Mouse (Mus musculus): ENCODE measurements around the gene Cdca7. TPM values are rescaled to one million over a fixed set of nuclear protein-coding genes. Genes with fewer than 3 reads are reported as not detected.

Gene Cdca7
- polyA plus RNA-seq (2014; fragmentation: Nextera tagmentation; extraction: Ambion mirVana), result 172 and 189 TPM in 2 replicates

DNA sequence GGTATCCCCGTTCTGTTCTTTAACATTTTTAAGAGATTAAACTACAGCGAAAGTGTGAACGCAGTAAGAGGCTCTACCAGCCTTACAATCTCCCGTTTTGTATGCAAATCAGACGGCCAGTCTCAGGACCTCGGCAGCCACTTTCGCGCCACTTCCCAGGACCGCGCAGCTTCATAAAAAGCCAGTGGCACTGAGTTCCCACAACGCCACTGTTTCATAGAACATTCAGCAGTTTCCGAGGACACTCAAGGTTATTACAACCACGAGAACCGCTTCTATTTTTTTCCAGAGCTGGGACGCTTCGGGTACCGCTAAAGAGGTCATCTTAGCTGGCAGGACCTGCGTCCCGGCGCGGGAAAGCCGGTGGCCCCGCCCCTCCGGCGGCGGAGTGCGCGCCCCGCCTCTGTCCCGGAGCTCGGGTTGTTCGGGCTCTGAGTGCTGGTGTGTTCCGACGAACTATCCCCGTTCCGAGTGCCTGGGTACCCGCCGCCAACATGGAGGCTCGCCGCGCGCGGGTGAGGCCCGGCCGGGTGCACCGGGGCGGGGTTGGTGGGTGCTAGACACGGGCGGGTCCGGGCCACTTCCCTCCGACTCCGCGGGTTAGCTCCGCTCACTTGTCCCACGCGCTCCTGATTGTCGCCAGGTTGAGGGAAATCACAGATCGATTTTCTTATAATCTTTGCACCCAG lies at the start of gene Cdca7:
Gene Cdca7 (plus strand): TSS at position 363 of the 689 bp plus-strand sequence.
- H3K36me3 ChIP-seq (ENCODE audit: control insufficient read depth, insufficient read depth, low read length), result peaks cover 2% of the 10 kb centered on the region; the same call in 1 of the 2 replicates

GRCm38 (mm10) chr2:72426776-72427175 lies 49.2 kb upstream of the Cdca7 start:
- ATAC-seq (ENCODE audit: low FRiP score) (peak; percentile 87), DNase-seq (ENCODE audit: low spot score, missing footprints) (no peak)
- Histone ChIP-seq H3K27me3 (ENCODE audit: control insufficient read depth, insufficient read depth, low read length) (no peaks in the 10 kb centered on the region), H3K36me3 (ENCODE audit: control insufficient read depth, insufficient read depth, low read length) (no peaks in the 10 kb centered on the region), H3K9me3 (ENCODE audit: control insufficient read depth, low read length) (no peaks in the 10 kb centered on the region), H3K4me2 (no peak overlapping the region), H3K27ac (ENCODE audit: low read depth, low read length) (peak overlapping the region; percentile 69), H3K9ac (ENCODE audit: low read length) (no peak overlapping the region), H3K4me3 (ENCODE audit: low read depth, low read length) (no peak overlapping the region), H3K4me1 (ENCODE audit: control insufficient read depth, insufficient read depth, low read length) (peaks cover 8% of the 10 kb centered on the region; the same call in 1 of the 2 replicates)
- 27% methylated on average over 8 of the region's 8 CpGs for WGBS

More for the DNA sequence above, at the start of gene Cdca7:
- Histone ChIP-seq H3K9ac (ENCODE audit: low read length) (peak within 1 kb of the TSS; percentile 79), H3K9me3 (ENCODE audit: control insufficient read depth, low read length) (no peaks in the 10 kb centered on the region), H3K4me2 (peak within 1 kb of the TSS; percentile 77), H3K27me3 (ENCODE audit: control insufficient read depth, insufficient read depth, low read length) (peaks cover 11% of the 10 kb centered on the region), H3K4me1 (ENCODE audit: control insufficient read depth, insufficient read depth, low read length) (peaks cover 28% of the 10 kb centered on the region), H3K4me3 (ENCODE audit: low read depth, low read length) (peak within 1 kb of the TSS; percentile 86), H3K27ac (ENCODE audit: low read depth, low read length) (peak within 1 kb of the TSS; percentile 62)
- peak; percentile 99 for DNase-seq (ENCODE audit: low spot score, missing footprints)
- peak; percentile 88 for ATAC-seq (ENCODE audit: low FRiP score)
- WGBS, result under 1% methylated on average over 58 of the region's 58 CpGs

- Histone ChIP-seq H3K27me3 (ENCODE audit: control insufficient read depth, insufficient read depth, low read length) (no peaks in the 10 kb centered on the region), H3K4me2 (no peak overlapping the region), H3K27ac (ENCODE audit: low read depth, low read length) (peak overlapping the region; percentile 69; the same call in 1 of the 2 replicates), H3K4me1 (ENCODE audit: control insufficient read depth, insufficient read depth, low read length) (peaks cover 8% of the 10 kb centered on the region; the same call in 1 of the 2 replicates), H3K9me3 (ENCODE audit: control insufficient read depth, low read length) (no peaks in the 10 kb centered on the region), H3K4me3 (ENCODE audit: low read depth, low read length) (no peak overlapping the region), H3K36me3 (ENCODE audit: control insufficient read depth, insufficient read depth, low read length) (no peaks in the 10 kb centered on the region), H3K9ac (ENCODE audit: low read length) (no peak overlapping the region)
- DNase-seq (ENCODE audit: low spot score, missing footprints) (no peak), ATAC-seq (ENCODE audit: low FRiP score) (no peak; the same call in 1 of the 2 replicates)
- WGBS, result 72% methylated on average over 11 of the region's 11 CpGs
Observed at GRCm38 (mm10) chr2:72427288-72427687, 48.7 kb upstream of the Cdca7 start.

- Histone ChIP-seq H3K4me1 (ENCODE audit: control insufficient read depth, insufficient read depth, low read length) (no peaks in the 10 kb centered on the region), H3K4me2 (no peak overlapping the region), H3K27me3 (ENCODE audit: control insufficient read depth, insufficient read depth, low read length) (no peaks in the 10 kb centered on the region), H3K27ac (ENCODE audit: low read depth, low read length) (no peak overlapping the region), H3K36me3 (ENCODE audit: control insufficient read depth, insufficient read depth, low read length) (no peaks in the 10 kb centered on the region), H3K9me3 (ENCODE audit: control insufficient read depth, low read length) (no peaks in the 10 kb centered on the region), H3K9ac (ENCODE audit: low read length) (no peak overlapping the region), H3K4me3 (ENCODE audit: low read depth, low read length) (no peak overlapping the region)
- DNase-seq (ENCODE audit: low spot score, missing footprints) (peak; percentile 65), ATAC-seq (ENCODE audit: low FRiP score) (no peak)
- 77% methylated on average over 8 of the region's 8 CpGs for WGBS
Observed at GRCm38 (mm10) chr2:72438941-72439533, 36.9 kb upstream of the Cdca7 start.

GRCm38 (mm10) chr2:72441010-72441409 lies 34.9 kb upstream of the Cdca7 start:
- no peaks in the 10 kb centered on the region for H3K9me3 ChIP-seq (ENCODE audit: control insufficient read depth, low read length)
- H3K4me2 ChIP-seq, result no peak overlapping the region
- H3K36me3 ChIP-seq (ENCODE audit: control insufficient read depth, insufficient read depth, low read length), result no peaks in the 10 kb centered on the region
- no peaks in the 10 kb centered on the region for H3K4me1 ChIP-seq (ENCODE audit: control insufficient read depth, insufficient read depth, low read length)
- ATAC-seq (ENCODE audit: low FRiP score), result no peak
- H3K9ac ChIP-seq (ENCODE audit: low read length), result no peak overlapping the region
- H3K27ac ChIP-seq (ENCODE audit: low read depth, low read length), result no peak overlapping the region
- no peaks in the 10 kb centered on the region for H3K27me3 ChIP-seq (ENCODE audit: control insufficient read depth, insufficient read depth, low read length)
- DNase-seq (ENCODE audit: low spot score, missing footprints), result peak; percentile 14
- no peak overlapping the region for H3K4me3 ChIP-seq (ENCODE audit: low read depth, low read length)
- 86% methylated on average over 9 of the region's 9 CpGs for WGBS

DNA sequence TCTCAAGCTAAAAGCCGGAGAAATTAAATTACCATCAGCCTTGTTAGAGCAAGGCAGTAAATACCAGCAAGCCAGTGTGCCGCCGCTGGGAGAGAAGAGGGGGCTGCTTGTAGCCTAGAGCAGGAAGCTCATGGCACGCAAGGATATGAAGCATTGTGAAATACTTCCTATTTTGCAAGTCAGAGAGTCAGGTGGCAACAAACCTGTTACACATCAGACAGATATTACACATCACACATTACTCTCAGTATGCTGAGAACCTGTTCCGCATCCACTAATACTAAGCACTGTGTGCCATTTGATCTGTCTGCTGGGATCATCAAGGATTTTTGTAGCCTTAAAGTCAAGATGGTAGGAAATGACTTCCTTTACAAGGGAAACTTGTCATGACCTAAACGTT lies 33.1 kb upstream of the Cdca7 start:
- no peaks in the 10 kb centered on the region for H3K9me3 ChIP-seq (ENCODE audit: control insufficient read depth, low read length)
- H3K27ac ChIP-seq (ENCODE audit: low read depth, low read length), result no peak overlapping the region
- no peak overlapping the region for H3K9ac ChIP-seq (ENCODE audit: low read length)
- H3K4me3 ChIP-seq (ENCODE audit: low read depth, low read length), result no peak overlapping the region
- H3K36me3 ChIP-seq (ENCODE audit: control insufficient read depth, insufficient read depth, low read length), result no peaks in the 10 kb centered on the region
- H3K27me3 ChIP-seq (ENCODE audit: control insufficient read depth, insufficient read depth, low read length), result no peaks in the 10 kb centered on the region
- DNase-seq (ENCODE audit: low spot score, missing footprints) (peak; percentile 57), ATAC-seq (ENCODE audit: low FRiP score) (no peak)
- 95% methylated on average over 6 of the region's 6 CpGs for WGBS
- H3K4me1 ChIP-seq (ENCODE audit: control insufficient read depth, insufficient read depth, low read length), result peaks cover 2% of the 10 kb centered on the region; the same call in 1 of the 2 replicates
- no peak overlapping the region for H3K4me2 ChIP-seq

- Histone ChIP-seq H3K9me3 (ENCODE audit: control insufficient read depth, low read length) (no peaks in the 10 kb centered on the region), H3K36me3 (ENCODE audit: control insufficient read depth, insufficient read depth, low read length) (no peaks in the 10 kb centered on the region), H3K4me1 (ENCODE audit: control insufficient read depth, insufficient read depth, low read length) (peaks cover 2% of the 10 kb centered on the region; the same call in 1 of the 2 replicates), H3K4me3 (ENCODE audit: low read depth, low read length) (no peak overlapping the region), H3K4me2 (no peak overlapping the region), H3K9ac (ENCODE audit: low read length) (no peak overlapping the region), H3K27ac (ENCODE audit: low read depth, low read length) (no peak overlapping the region), H3K27me3 (ENCODE audit: control insufficient read depth, insufficient read depth, low read length) (no peaks in the 10 kb centered on the region)
- no peak for ATAC-seq (ENCODE audit: low FRiP score)
- no peak for DNase-seq (ENCODE audit: low spot score, missing footprints)
- WGBS, result 77% methylated on average over 3 of the region's 3 CpGs
Observed at GRCm38 (mm10) chr2:72443960-72444359, 32.0 kb upstream of the Cdca7 start.

- Histone ChIP-seq H3K36me3 (ENCODE audit: control insufficient read depth, insufficient read depth, low read length) (no peaks in the 10 kb centered on the region), H3K9me3 (ENCODE audit: control insufficient read depth, low read length) (no peaks in the 10 kb centered on the region), H3K4me3 (ENCODE audit: low read depth, low read length) (no peak overlapping the region), H3K9ac (ENCODE audit: low read length) (no peak overlapping the region), H3K27me3 (ENCODE audit: control insufficient read depth, insufficient read depth, low read length) (no peaks in the 10 kb centered on the region), H3K4me2 (no peak overlapping the region), H3K4me1 (ENCODE audit: control insufficient read depth, insufficient read depth, low read length) (peaks cover 6% of the 10 kb centered on the region; the same call in 1 of the 2 replicates), H3K27ac (ENCODE audit: low read depth, low read length) (no peak overlapping the region)
- ATAC-seq (ENCODE audit: low FRiP score) (no peak), DNase-seq (ENCODE audit: low spot score, missing footprints) (peak; percentile 44)
- WGBS, result 93% methylated on average over 3 of the region's 3 CpGs
Observed at GRCm38 (mm10) chr2:72446106-72446505, 29.9 kb upstream of the Cdca7 start.

DNA sequence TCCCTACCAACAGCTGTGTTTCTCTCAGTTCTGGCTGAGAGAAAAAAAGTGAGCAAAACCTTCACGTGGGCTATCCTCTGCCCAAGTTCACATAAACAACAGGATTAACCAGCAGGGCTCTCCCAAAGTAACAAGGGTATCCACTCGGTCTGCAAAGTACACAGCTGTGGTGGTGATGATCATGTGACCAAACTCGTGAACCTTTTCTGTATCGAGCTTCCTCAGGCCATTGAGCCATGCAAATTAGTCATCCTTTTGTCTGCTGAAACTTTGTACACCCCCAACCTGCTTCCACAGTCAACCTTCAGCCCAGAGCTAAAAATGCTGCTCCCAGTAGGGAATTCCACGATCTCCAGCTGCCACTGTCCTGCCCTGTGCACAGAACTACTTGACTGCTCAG lies 29.3 kb upstream of the Cdca7 start:
- Histone ChIP-seq H3K4me2 (no peak overlapping the region), H3K27ac (ENCODE audit: low read depth, low read length) (no peak overlapping the region), H3K27me3 (ENCODE audit: control insufficient read depth, insufficient read depth, low read length) (no peaks in the 10 kb centered on the region), H3K4me3 (ENCODE audit: low read depth, low read length) (no peak overlapping the region), H3K4me1 (ENCODE audit: control insufficient read depth, insufficient read depth, low read length) (peaks cover 6% of the 10 kb centered on the region; the same call in 1 of the 2 replicates), H3K36me3 (ENCODE audit: control insufficient read depth, insufficient read depth, low read length) (no peaks in the 10 kb centered on the region), H3K9me3 (ENCODE audit: control insufficient read depth, low read length) (no peaks in the 10 kb centered on the region), H3K9ac (ENCODE audit: low read length) (no peak overlapping the region)
- 40% methylated on average over 5 of the region's 5 CpGs for WGBS
- no peak for DNase-seq (ENCODE audit: low spot score, missing footprints)
- ATAC-seq (ENCODE audit: low FRiP score), result no peak

Data from midbrain, embryonic 11.5 days (tissue).